Mouse (Mus musculus) lung, adult 2 months (tissue): ENCODE measurements at regions not wholly inside any gene's neighbourhood (a gene's known extent, or its start where the extent isn't known, plus 50 kb on each side); places are given as distances from the start of the nearest gene placed in this dataset.

Experiments used
- CTCF ChIP-seq: fragments of 200-500 bp; IDR thresholded peaks from 2 replicates; pipeline ENCODE4 v1.5.1; 2011; ENCODE audit warnings: mild to moderate bottlenecking, low read length, control low read depth; ENCODE audit not compliant: insufficient read depth
- POLR2A ChIP-seq: fragments of 200-500 bp; IDR thresholded peaks from 2 replicates; pipeline ENCODE4 v1.6.1; 2011; ENCODE audit warnings: low read depth, mild to moderate bottlenecking, control low read depth, low read length, borderline replicate concordance; ENCODE audit errors: extremely low read depth

DNA sequence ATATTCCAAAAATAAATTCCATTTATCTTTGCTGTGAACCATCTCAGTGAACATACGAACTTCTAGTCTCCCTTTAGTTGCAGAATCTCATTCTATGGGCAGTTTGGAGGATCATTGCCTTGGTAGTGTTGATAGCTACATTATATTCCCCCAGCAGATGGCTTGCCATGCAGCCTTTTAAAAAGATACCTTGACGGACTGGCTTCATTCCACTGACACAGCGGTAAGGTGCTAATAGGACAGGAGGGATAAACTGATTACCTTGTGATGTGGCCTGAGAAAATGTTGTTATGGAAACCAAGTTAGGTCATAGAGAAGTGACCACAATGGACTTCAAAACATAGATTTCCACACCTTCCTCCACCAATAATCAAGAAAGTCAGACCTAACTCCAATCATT, 215.5 kb upstream of the Tmc3 start:
- TF ChIP-seq POLR2A (no peak), CTCF (no peak)
